Mouse (Mus musculus) intestine, embryonic 16.5 days (tissue): Measurements from ENCODE around the gene Phf6. TPM values are rescaled to one million over a fixed set of nuclear protein-coding genes. Genes with fewer than 3 reads are reported as not detected.

Experiments used
- ATAC-seq: fragments of 200-750 bp; cut with Nextera tagmentation; 2 replicates; pipeline ENCODE4 v1.8.0; 2017; ENCODE audit warnings: moderate TSS enrichment, moderate library complexity
- H3K27ac ChIP-seq: fragments of 300-500 bp; sonication (generic); 2 replicates; pipeline ENCODE4 v1.5.1; 2014; ENCODE audit warnings: mild to moderate bottlenecking, low read length
- H3K27me3 ChIP-seq: fragments of 300-500 bp; sonication (generic); replicated peaks from 2 replicates; pipeline ENCODE4 v1.6.1; 2014; ENCODE audit warnings: low read length, control low read depth, mixed read lengths; ENCODE audit not compliant: control insufficient read depth, insufficient read depth
- H3K36me3 ChIP-seq: fragments of 300-500 bp; sonication (generic); 2 replicates; pipeline ENCODE4 v1.6.1; 2014; ENCODE audit warnings: low read length, control low read depth; ENCODE audit not compliant: control insufficient read depth, insufficient read depth
- H3K4me1 ChIP-seq: fragments of 300-500 bp; sonication (generic); 2 replicates; pipeline ENCODE4 v1.6.1; 2014; ENCODE audit warnings: low read length, control low read depth, mixed read lengths; ENCODE audit not compliant: control insufficient read depth, insufficient read depth
- H3K4me2 ChIP-seq: fragments of 300-500 bp; sonication (generic); 2 replicates; pipeline ENCODE4 v1.6.1; 2014; ENCODE audit warnings: low read depth, low read length, control low read depth
- H3K4me3 ChIP-seq: fragments of 300-500 bp; sonication (generic); 2 replicates; pipeline ENCODE4 v1.5.1; 2014; ENCODE audit warnings: mild to moderate bottlenecking, low read length
- H3K9ac ChIP-seq: fragments of 300-500 bp; sonication (generic); 2 replicates; pipeline ENCODE4 v1.6.1; 2014; ENCODE audit warnings: low read depth, low read length
- H3K9me3 ChIP-seq: fragments of 300-500 bp; sonication (generic); 2 replicates; pipeline ENCODE4 v1.6.1; 2016; ENCODE audit warnings: low read length, control low read depth; ENCODE audit not compliant: control insufficient read depth
- WGBS: fragments of 180-500 bp; shearing (Covaris S2); extraction: QIAGEN DNeasy Blood & Tissue Kit; methylation state at CpG from one replicate; pipeline ENCODE4 v1.1.7; 2014; 5-methylcytosine and 5-hydroxymethylcytosine counted together
- polyA plus RNA-seq: library from polyadenylated mRNA; unstranded; fragments of >200 nt; fragmentation: Nextera tagmentation; extraction: Ambion mirVana; gene quantifications from 2 replicates; pipeline ENCODE4 v1.2.1, GENCODE M21; 2015

Gene Phf6
- polyA plus RNA-seq, 1 experiment from 2014 or later, result 21.9 TPM

DNA sequence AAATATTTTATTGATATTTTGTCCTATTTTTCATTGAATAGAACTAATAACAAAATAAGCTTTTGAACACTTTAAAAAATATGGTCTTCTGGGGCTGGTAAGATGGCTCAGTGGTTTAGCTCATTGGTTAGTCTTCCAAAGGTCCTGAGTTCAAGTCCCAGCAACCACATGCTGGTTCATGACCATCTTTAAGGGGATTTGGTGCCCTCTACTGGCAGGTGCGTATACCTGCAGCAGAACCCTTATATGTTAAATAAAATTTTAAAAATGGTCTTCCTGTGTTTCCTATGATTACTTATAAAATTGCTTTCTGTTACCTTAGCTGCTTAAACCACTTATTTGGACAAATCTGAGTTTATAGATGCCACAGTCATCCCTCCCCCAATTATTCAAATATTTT is 16.8 kb downstream of the Phf6 start:
- Histone ChIP-seq H3K27me3 (no peaks in the 10 kb centered on the region), H3K9me3 (no peaks in the 10 kb centered on the region), H3K4me3 (no peak overlapping the region), H3K9ac (no peak overlapping the region), H3K4me1 (no peaks in the 10 kb centered on the region), H3K27ac (no peak overlapping the region), H3K4me2 (no peak overlapping the region), H3K36me3 (no peaks in the 10 kb centered on the region)
- no peak for ATAC-seq
- 39% methylated on average over 1 of the region's 1 CpGs for WGBS

DNA sequence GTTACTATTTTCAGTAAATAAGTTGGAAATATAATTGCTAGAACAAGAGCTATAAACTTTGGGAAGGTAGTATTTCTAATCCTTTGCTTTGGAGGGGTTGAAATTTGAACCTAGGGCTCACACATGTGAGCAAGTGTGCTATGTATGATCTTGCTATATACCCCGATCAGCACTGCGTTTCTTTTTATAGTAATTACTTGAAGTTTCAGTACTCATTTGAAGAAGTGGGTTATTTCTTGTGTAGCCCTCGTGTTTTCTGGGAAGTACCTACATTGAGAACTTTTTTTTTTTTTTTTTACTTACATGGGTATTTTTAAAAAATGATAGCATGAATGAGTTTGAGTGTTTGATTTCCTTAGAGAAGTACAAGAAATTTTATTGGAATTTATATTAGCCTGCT is 17.7 kb downstream of the Phf6 start:
- no peak for ATAC-seq
- Histone ChIP-seq H3K4me2 (no peak overlapping the region), H3K27me3 (no peaks in the 10 kb centered on the region), H3K36me3 (no peaks in the 10 kb centered on the region), H3K9me3 (no peaks in the 10 kb centered on the region), H3K4me1 (no peaks in the 10 kb centered on the region), H3K27ac (no peak overlapping the region), H3K9ac (no peak overlapping the region), H3K4me3 (no peak overlapping the region)
- 80% methylated on average over 3 of the region's 3 CpGs for WGBS

DNA sequence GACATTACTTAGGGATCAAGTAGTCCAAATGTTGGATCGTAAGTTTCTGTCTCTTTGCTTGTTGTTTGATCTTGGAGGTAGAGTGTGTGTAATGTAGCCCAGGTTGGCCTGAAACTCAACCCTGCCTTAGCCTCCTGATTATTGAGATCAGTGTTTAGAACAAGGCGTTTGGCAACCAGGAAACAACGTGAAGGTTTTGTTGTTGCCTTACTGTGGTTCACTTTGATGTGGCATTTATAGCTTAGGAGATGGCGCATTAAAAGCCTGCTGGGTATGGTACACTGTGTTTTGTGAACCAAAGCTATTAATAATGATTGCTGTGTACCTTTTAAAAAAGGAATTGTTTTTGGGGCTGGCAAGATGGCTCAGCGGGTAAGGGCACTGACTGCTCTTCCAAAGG is 18.1 kb downstream of the Phf6 start:
- no peaks in the 10 kb centered on the region for H3K27me3 ChIP-seq
- 87% methylated on average over 5 of the region's 5 CpGs for WGBS
- H3K4me1 ChIP-seq, result no peaks in the 10 kb centered on the region
- H3K9me3 ChIP-seq, result no peaks in the 10 kb centered on the region
- no peaks in the 10 kb centered on the region for H3K36me3 ChIP-seq
- no peak overlapping the region for H3K9ac ChIP-seq
- no peak for ATAC-seq
- no peak overlapping the region for H3K27ac ChIP-seq
- no peak overlapping the region for H3K4me3 ChIP-seq
- no peak overlapping the region for H3K4me2 ChIP-seq

- no peak overlapping the region for H3K4me2 ChIP-seq
- H3K4me1 ChIP-seq, result no peaks in the 10 kb centered on the region
- no peaks in the 10 kb centered on the region for H3K27me3 ChIP-seq
- H3K9me3 ChIP-seq, result no peaks in the 10 kb centered on the region
- H3K9ac ChIP-seq, result no peak overlapping the region
- no peaks in the 10 kb centered on the region for H3K36me3 ChIP-seq
- H3K4me3 ChIP-seq, result no peak overlapping the region
- no peak overlapping the region for H3K27ac ChIP-seq
- WGBS, result 84% methylated on average over 1 of the region's 1 CpGs
- ATAC-seq, result no peak
These were observed 20.1 kb downstream of the Phf6 start for GRCm38 (mm10) chrX:52932161-52932560.

DNA sequence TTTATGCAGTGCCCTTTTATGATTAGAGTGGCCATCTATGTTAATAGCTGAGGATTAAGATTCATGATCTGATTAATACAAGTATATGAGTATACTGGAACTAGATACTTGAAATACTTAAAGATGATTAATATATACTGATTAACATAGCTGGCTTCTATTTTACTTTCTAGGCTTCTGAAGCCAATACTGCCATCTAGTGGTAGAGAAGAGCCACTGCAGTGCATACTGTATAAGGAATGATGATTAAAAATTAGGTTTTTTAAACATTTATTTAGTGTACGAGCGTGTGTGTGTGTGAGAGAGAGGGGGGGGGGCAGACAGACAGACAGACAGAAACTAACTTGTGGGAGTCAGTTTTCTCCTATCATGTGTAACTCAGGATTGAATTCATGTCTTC is 22.4 kb downstream of the Phf6 start:
- no peak overlapping the region for H3K4me3 ChIP-seq
- no peak overlapping the region for H3K9ac ChIP-seq
- 53% methylated on average over 2 of the region's 2 CpGs for WGBS
- no peak overlapping the region for H3K27ac ChIP-seq
- no peaks in the 10 kb centered on the region for H3K4me1 ChIP-seq
- no peaks in the 10 kb centered on the region for H3K9me3 ChIP-seq
- no peak for ATAC-seq
- no peaks in the 10 kb centered on the region for H3K36me3 ChIP-seq
- no peak overlapping the region for H3K4me2 ChIP-seq
- H3K27me3 ChIP-seq, result no peaks in the 10 kb centered on the region

- Histone ChIP-seq H3K27ac (no peak overlapping the region), H3K4me2 (no peak overlapping the region), H3K9ac (no peak overlapping the region), H3K27me3 (no peaks in the 10 kb centered on the region), H3K4me3 (no peak overlapping the region), H3K9me3 (no peaks in the 10 kb centered on the region), H3K4me1 (no peaks in the 10 kb centered on the region), H3K36me3 (no peaks in the 10 kb centered on the region)
- 82% methylated on average over 5 of the region's 5 CpGs for WGBS
- peak; percentile 68 for ATAC-seq
These were observed 33.4 kb downstream of the Phf6 start for GRCm38 (mm10) chrX:52945509-52945908.

DNA sequence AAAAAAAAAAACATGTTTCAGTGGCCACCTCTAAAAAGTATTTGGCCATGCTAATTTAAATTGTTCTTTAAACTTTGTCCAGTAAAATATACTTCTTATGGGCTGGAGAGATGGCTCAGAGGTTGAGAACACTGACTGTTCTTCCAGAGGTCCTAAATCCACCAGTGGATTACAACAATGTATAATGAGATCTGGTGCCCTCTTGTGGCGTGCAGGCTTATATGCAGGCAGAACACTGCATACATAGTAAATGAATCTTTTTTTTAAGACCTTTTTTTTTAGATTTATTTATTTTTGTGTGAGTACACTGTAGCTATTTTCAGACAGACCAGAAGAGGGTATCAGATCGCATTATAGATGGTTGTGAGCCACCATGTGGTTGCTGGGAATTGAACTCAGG is 37.6 kb downstream of the Phf6 start:
- Histone ChIP-seq H3K4me1 (no peaks in the 10 kb centered on the region), H3K9me3 (no peaks in the 10 kb centered on the region), H3K4me3 (no peak overlapping the region), H3K27me3 (no peaks in the 10 kb centered on the region), H3K27ac (no peak overlapping the region), H3K9ac (no peak overlapping the region), H3K36me3 (no peaks in the 10 kb centered on the region), H3K4me2 (no peak overlapping the region)
- WGBS, result 34% methylated on average over 2 of the region's 2 CpGs
- ATAC-seq, result no peak

DNA sequence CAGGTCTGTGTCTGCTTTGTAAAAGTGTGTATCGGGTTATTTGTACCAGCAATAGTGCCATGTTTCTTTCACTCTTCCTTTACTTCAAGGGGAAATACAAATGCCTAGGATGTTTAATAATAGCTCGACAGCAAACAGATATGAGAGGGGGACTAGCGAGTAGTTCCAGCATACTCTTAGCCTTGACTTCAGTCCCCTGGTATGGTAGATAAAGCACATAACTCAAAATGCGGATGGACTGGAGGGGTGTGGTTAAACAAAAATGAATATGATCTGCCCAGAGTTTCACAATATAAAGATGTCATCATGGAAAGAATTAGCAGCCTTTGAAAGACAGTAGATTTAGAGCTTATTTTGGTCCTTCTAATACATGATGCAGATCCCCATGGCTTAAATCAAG is 44.9 kb downstream of the Phf6 start:
- ATAC-seq, result no peak
- H3K36me3 ChIP-seq, result no peaks in the 10 kb centered on the region
- WGBS, result 76% methylated on average over 4 of the region's 4 CpGs
- H3K4me2 ChIP-seq, result no peak overlapping the region
- no peaks in the 10 kb centered on the region for H3K4me1 ChIP-seq
- no peak overlapping the region for H3K4me3 ChIP-seq
- H3K9ac ChIP-seq, result no peak overlapping the region
- H3K27me3 ChIP-seq, result no peaks in the 10 kb centered on the region
- H3K27ac ChIP-seq, result no peak overlapping the region
- H3K9me3 ChIP-seq, result no peaks in the 10 kb centered on the region

DNA sequence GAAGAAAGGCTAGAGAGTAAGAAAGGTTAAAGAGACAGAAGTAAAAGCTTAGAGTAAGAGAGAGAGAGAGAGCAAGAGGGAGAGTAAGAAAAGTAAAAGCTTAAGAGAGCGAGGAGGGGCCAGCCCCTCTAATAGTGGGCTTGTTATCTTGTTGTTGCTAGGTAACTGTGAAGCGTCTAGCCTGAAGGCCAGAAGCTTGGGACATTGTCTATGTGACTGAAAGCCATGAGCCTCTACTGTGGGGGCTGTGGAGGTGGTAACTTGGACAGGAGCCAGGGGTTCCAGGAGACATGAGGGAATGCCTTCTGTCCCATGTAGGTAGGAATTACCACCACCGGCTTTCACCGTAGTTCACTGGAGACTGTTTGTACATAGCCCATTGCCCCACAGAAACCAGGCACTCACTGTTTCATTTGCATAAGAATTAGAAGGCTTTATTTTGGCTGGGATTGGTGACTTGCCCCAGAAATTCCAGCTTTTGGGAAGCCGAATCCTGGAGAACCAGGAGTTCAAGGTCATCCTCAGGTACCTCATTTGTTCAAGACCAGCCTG is 49.6 kb downstream of the Phf6 start:
- no peaks in the 10 kb centered on the region for H3K36me3 ChIP-seq
- H3K4me1 ChIP-seq, result no peaks in the 10 kb centered on the region
- H3K9ac ChIP-seq, result no peak overlapping the region
- H3K27me3 ChIP-seq, result no peaks in the 10 kb centered on the region
- H3K4me2 ChIP-seq, result no peak overlapping the region
- no peak for ATAC-seq
- H3K9me3 ChIP-seq, result no peaks in the 10 kb centered on the region
- H3K4me3 ChIP-seq, result no peak overlapping the region
- no peak overlapping the region for H3K27ac ChIP-seq
- 66% methylated on average over 5 of the region's 5 CpGs for WGBS

DNA sequence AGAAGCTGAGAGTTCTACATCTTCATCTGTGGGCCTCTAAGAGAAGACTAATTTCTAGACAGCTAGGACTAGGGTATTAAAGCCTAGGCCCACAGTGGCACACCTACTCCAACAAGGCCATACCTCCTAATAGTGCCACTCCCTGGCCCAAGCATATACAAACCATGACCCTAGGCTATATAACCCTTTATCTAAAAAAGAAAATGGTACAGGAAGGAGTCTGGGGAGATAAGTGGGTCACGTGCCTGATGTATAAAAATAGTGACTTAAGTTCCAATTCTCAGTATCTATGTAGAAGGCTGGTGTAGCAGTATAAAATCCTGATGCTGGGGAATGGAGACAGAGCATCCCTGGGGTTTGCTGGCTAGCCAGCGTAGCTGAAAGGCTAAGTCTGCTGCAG is 53.1 kb downstream of the Phf6 start:
- Histone ChIP-seq H3K9me3 (no peaks in the 10 kb centered on the region), H3K36me3 (no peaks in the 10 kb centered on the region), H3K4me3 (no peak overlapping the region), H3K9ac (no peak overlapping the region), H3K4me2 (no peak overlapping the region), H3K4me1 (no peaks in the 10 kb centered on the region), H3K27ac (no peak overlapping the region), H3K27me3 (no peaks in the 10 kb centered on the region)
- 78% methylated on average over 2 of the region's 2 CpGs for WGBS
- 0 out of 2 replicates have a peak, but pooled peaks have one; percentile 26 for ATAC-seq
